Mouse (Mus musculus) CH12.LX (cell line): ENCODE measurements around the gene Smo. TPM values are rescaled to one million over a fixed set of nuclear protein-coding genes. Genes with fewer than 3 reads are reported as not detected.

Source experiments
- DNase-seq: peaks from one replicate; pipeline ENCODE4 v3.0.0-alpha.2; 2013; ENCODE audit errors: extremely low read depth
- H3K27ac ChIP-seq: 2 replicates; pipeline ENCODE4 v1.5.1; 2012; ENCODE audit warnings: low read depth, mild to moderate bottlenecking, control low read depth, moderate library complexity; ENCODE audit not compliant: insufficient read depth
- H3K27me3 ChIP-seq: replicated peaks from 2 replicates; pipeline ENCODE3; 2012; ENCODE audit warnings: inconsistent platforms
- H3K36me3 ChIP-seq, 2 experiments: replicated peaks in 1 of 2; 2 replicates each; pipeline versions ENCODE3 to v1.6.1; 2012; ENCODE audit warnings: inconsistent platforms in 1 of 2, low read length in 1 of 2, mild to moderate bottlenecking in 1 of 2, mixed read lengths in 1 of 2, moderate library complexity in 1 of 2; ENCODE audit not compliant: control insufficient read depth in 1 of 2, insufficient read depth in 1 of 2
- H3K4me1 ChIP-seq, 2 experiments: 2 replicates each; pipeline ENCODE4 v1.6.1; 2012; ENCODE audit warnings: inconsistent platforms in 1 of 2, moderate library complexity in 1 of 2; ENCODE audit not compliant: insufficient read depth in 2 of 2, control insufficient read depth in 1 of 2
- H3K4me2 ChIP-seq: 2 replicates; pipeline ENCODE4 v1.6.1; 2012; ENCODE audit warnings: low read depth, mild to moderate bottlenecking, control low read depth; ENCODE audit not compliant: poor library complexity, insufficient read depth, severe bottlenecking
- H3K4me3 ChIP-seq, 3 experiments: fragments of 150-350 bp in 1 of 3; sonication (generic) in 1 of 3; replicated peaks in 1 of 3; 2 replicates each; pipeline versions ENCODE3 to v1.5.1; 2011 to 2012; ENCODE audit warnings: low read depth in 2 of 3, low read length in 2 of 3, mild to moderate bottlenecking in 2 of 3, moderate library complexity in 2 of 3, control low read depth in 1 of 3, improper control_type of control experiment in 1 of 3, inconsistent platforms in 1 of 3, mixed read lengths in 1 of 3; ENCODE audit not compliant: poor library complexity in 1 of 3
- H3K79me2 ChIP-seq: replicated peaks from 2 replicates; pipeline ENCODE4 v1.6.1; 2012; ENCODE audit warnings: mild to moderate bottlenecking, moderate library complexity; ENCODE audit not compliant: control insufficient read depth, poor library complexity, insufficient read depth, severe bottlenecking; ENCODE audit errors: extremely low read depth
- H3K9ac ChIP-seq: 2 replicates; pipeline ENCODE4 v1.6.1; 2012; ENCODE audit warnings: low read depth, mild to moderate bottlenecking, control low read depth, moderate library complexity; ENCODE audit not compliant: insufficient read depth
- H3K9me3 ChIP-seq: replicated peaks from 2 replicates; pipeline ENCODE3; 2012; ENCODE audit warnings: low read length, inconsistent platforms, mixed read lengths
- CHD2 ChIP-seq: IDR thresholded peaks from 2 replicates; pipeline ENCODE4 v1.6.1; 2011; ENCODE audit warnings: low read length, improper control_type of control experiment
- ELF1 ChIP-seq: IDR thresholded peaks from 2 replicates; pipeline ENCODE4 v1.6.1; 2014; ENCODE audit warnings: low read depth, mild to moderate bottlenecking, inconsistent platforms, low read length, improper control_type of control experiment
- EP300 ChIP-seq: IDR thresholded peaks from 2 replicates; pipeline ENCODE4 v1.6.1; 2011; ENCODE audit warnings: low read length, improper control_type of control experiment
- IRF4 ChIP-seq: IDR thresholded peaks from 2 replicates; pipeline ENCODE4 v1.6.1; 2014; ENCODE audit warnings: low read depth, mild to moderate bottlenecking, inconsistent platforms, low read length, improper control_type of control experiment
- KAT2A ChIP-seq: IDR thresholded peaks from 2 replicates; pipeline ENCODE4 v1.6.1; 2012; ENCODE audit warnings: low read length, improper control_type of control experiment, inconsistent platforms; ENCODE audit not compliant: insufficient replicate concordance
- MAFK ChIP-seq: IDR thresholded peaks from 2 replicates; pipeline ENCODE4 v1.6.1; 2011; ENCODE audit warnings: low read length, improper control_type of control experiment; ENCODE audit not compliant: insufficient replicate concordance
- MAZ ChIP-seq: IDR thresholded peaks from 2 replicates; pipeline ENCODE4 v1.6.1; 2012; ENCODE audit warnings: low read depth, mild to moderate bottlenecking, inconsistent platforms, low read length, improper control_type of control experiment, moderate library complexity
- MXI1 ChIP-seq: IDR thresholded peaks from 2 replicates; pipeline ENCODE4 v1.6.1; 2011; ENCODE audit warnings: mild to moderate bottlenecking, low read depth, low read length, improper control_type of control experiment
- MYC ChIP-seq: IDR thresholded peaks from 2 replicates; pipeline ENCODE4 v1.6.1; 2011; ENCODE audit warnings: low read depth, mild to moderate bottlenecking, improper control_type of control experiment, low read length
- NELFE ChIP-seq: IDR thresholded peaks from 2 replicates; pipeline ENCODE4 v1.6.1; 2011; ENCODE audit warnings: low read depth, low read length, improper control_type of control experiment
- RAD21 ChIP-seq: IDR thresholded peaks from 2 replicates; pipeline ENCODE4 v1.6.1; 2011; ENCODE audit warnings: low read depth, mild to moderate bottlenecking, low read length, improper control_type of control experiment, moderate library complexity
- SIN3A ChIP-seq: IDR thresholded peaks from 2 replicates; pipeline ENCODE4 v1.6.1; 2012; ENCODE audit warnings: low read length, improper control_type of control experiment, inconsistent platforms
- TBP ChIP-seq: conservative IDR thresholded peaks from 2 replicates; pipeline ENCODE4 v1.6.1; 2011; ENCODE audit warnings: low read depth, low read length, improper control_type of control experiment
- dilution Hi-C: fragments of 300-500 bp; cut with MboI; formaldehyde crosslinking; loops from 2 replicates; pipeline ENCODE4 v1.14.3; 2020; ENCODE audit warnings: low sequenced_read_pairs; ENCODE audit not compliant: extremely low pct_unique_long_range_greater_than_20kb, extremely low pct_ligation_motif_present
- in situ Hi-C: fragments of 300-500 bp; cut with MboI; formaldehyde crosslinking; loops from 3 replicates; pipeline ENCODE4 v1.14.3; 2019; ENCODE audit warnings: low sequenced_read_pairs, low pct_ligation_motif_present, low pct_unique_long_range_greater_than_20kb, mixed read lengths
- polyA plus RNA-seq: library from polyadenylated mRNA; unstranded; fragments of >175 nt; gene quantifications from 2 replicates; pipeline ENCODE4 v1.2.1, GENCODE M21; 2012; ENCODE audit warnings: low read depth; ENCODE audit not compliant: insufficient read length
- total RNA-seq, 2 experiments: library from RNA; depleted of rRNA; stranded (reverse); fragments of 300-350 nt in 1 of 2; fragments of >200 nt in 1 of 2; gene quantifications; 2 replicates each; pipeline ENCODE4 v1.2.3; 2012 to 2014

The Smo gene
- total and polyA plus RNA-seq, 3 experiments: 0.04 to 0.17 TPM; not detected in 1

GRCm38 (mm10) chr6:29784413-29785021 lies 49.2 kb downstream of the Smo start:
- H3K9ac ChIP-seq: no peak overlapping the region
- no peak overlapping the region for H3K4me2 ChIP-seq
- H3K4me3 ChIP-seq: no peak overlapping the region
- TF ChIP-seq MXI1: no peak
- no peak for TF ChIP-seq MAFK
- no peak for TF ChIP-seq MAZ
- no peak for TF ChIP-seq CHD2
- no peak for TF ChIP-seq IRF4
- no peak for TF ChIP-seq RAD21
- peaks cover 0 to 29% of the 10 kb centered on the region in 2 experiments; a peak in 2 of 4 replicates for H3K4me1 ChIP-seq
- H3K27ac ChIP-seq: no peak overlapping the region
- H3K27me3 ChIP-seq: no peaks in the 10 kb centered on the region
- no peak for DNase-seq
- peaks cover 6% of the 10 kb centered on the region; the same call in 1 of the 2 replicates for H3K79me2 ChIP-seq
- dilution Hi-C loops: no loop called here
- peaks cover 0 to 14% of the 10 kb centered on the region in 2 experiments for H3K36me3 ChIP-seq
- in situ Hi-C loops: no loop called here
- H3K9me3 ChIP-seq: no peaks in the 10 kb centered on the region

- peaks cover 0 to 22% of the 10 kb centered on the region in 2 experiments; a peak in 2 of 4 replicates for H3K4me1 ChIP-seq
- in situ Hi-C loops: no loop called here
- H3K4me2 ChIP-seq: no peak overlapping the region
- no peak overlapping the region for H3K9ac ChIP-seq
- H3K27me3 ChIP-seq: no peaks in the 10 kb centered on the region
- H3K79me2 ChIP-seq: peaks cover 3% of the 10 kb centered on the region; the same call in 1 of the 2 replicates
- dilution Hi-C loops: no loop called here
- H3K9me3 ChIP-seq: no peaks in the 10 kb centered on the region
- H3K27ac ChIP-seq: no peak overlapping the region
- TF ChIP-seq TBP: no peak
- TF ChIP-seq MAZ: no peak
- TF ChIP-seq KAT2A: no peak
- no peak for TF ChIP-seq EP300
- no peak for TF ChIP-seq MYC
- no peak for TF ChIP-seq SIN3A
- TF ChIP-seq ELF1: no peak
- no peak for TF ChIP-seq CHD2
- no peak for TF ChIP-seq NELFE
- no peak for TF ChIP-seq MXI1
- H3K36me3 ChIP-seq: peaks cover 0 to 16% of the 10 kb centered on the region in 2 experiments
- H3K4me3 ChIP-seq: no peak overlapping the region
- DNase-seq: no peak
These were observed 50.5 kb downstream of the Smo start for GRCm38 (mm10) chr6:29785759-29786158.
